Mouse (Mus musculus) B cell, adult 2 months (primary cell): Measurements from ENCODE around the gene Agtpbp1.
A peak's percentile ranks its signal among the peaks of the same experiment; 100 is the strongest.

Experiments used
- DNase-seq, 2 experiments: peaks; one replicate each; pipeline ENCODE4 v3.0.0; 2022

Agtpbp1 gene

GRCm38 (mm10) chr13:59530491-59530890, 54.5 kb downstream of the Agtpbp1 start:
- DNase-seq: no peak

- no peak for DNase-seq
Observed at GRCm38 (mm10) chr13:59521271-59522064, 63.6 kb downstream of the Agtpbp1 start.

- DNase-seq: no peak
Observed at GRCm38 (mm10) chr13:59520834-59521233, 64.2 kb downstream of the Agtpbp1 start.

- DNase-seq: no peak
Observed at GRCm38 (mm10) chr13:59519479-59519878, 65.5 kb downstream of the Agtpbp1 start.

- no peak for DNase-seq
Observed at GRCm38 (mm10) chr13:59518016-59518415, 67.0 kb downstream of the Agtpbp1 start.

GRCm38 (mm10) chr13:59515074-59515473, 70.0 kb downstream of the Agtpbp1 start:
- DNase-seq: peak; percentile 52 to 54

GRCm38 (mm10) chr13:59509644-59510366, 75.2 kb downstream of the Agtpbp1 start:
- DNase-seq: peak; percentile 39 to 41

- DNase-seq: peak; percentile 22 to 35
Observed at GRCm38 (mm10) chr13:59508584-59508983, 76.4 kb downstream of the Agtpbp1 start.

- DNase-seq: no peak
Observed at GRCm38 (mm10) chr13:59506450-59506849, 78.6 kb downstream of the Agtpbp1 start.

- no peak for DNase-seq
Observed at GRCm38 (mm10) chr13:59505867-59506266, 79.2 kb downstream of the Agtpbp1 start.

- DNase-seq: no peak
Observed at GRCm38 (mm10) chr13:59503581-59503980, 81.4 kb downstream of the Agtpbp1 start.

- DNase-seq: no peak
Observed at GRCm38 (mm10) chr13:59499831-59500230, 85.2 kb downstream of the Agtpbp1 start.

GRCm38 (mm10) chr13:59499374-59499773, 85.7 kb downstream of the Agtpbp1 start:
- no peak for DNase-seq

- DNase-seq: no peak
Observed at GRCm38 (mm10) chr13:59498191-59498590, 86.8 kb downstream of the Agtpbp1 start.

- DNase-seq: no peak
Observed at GRCm38 (mm10) chr13:59495839-59496238, 89.2 kb downstream of the Agtpbp1 start.

- no peak for DNase-seq
Observed at GRCm38 (mm10) chr13:59494619-59495262, 90.3 kb downstream of the Agtpbp1 start.

GRCm38 (mm10) chr13:59490726-59491125, 94.3 kb downstream of the Agtpbp1 start:
- DNase-seq: no peak

GRCm38 (mm10) chr13:59489143-59489542, 95.9 kb downstream of the Agtpbp1 start:
- no peak for DNase-seq

GRCm38 (mm10) chr13:59487287-59487686, 97.7 kb downstream of the Agtpbp1 start:
- no peak for DNase-seq

- no peak for DNase-seq
Observed at GRCm38 (mm10) chr13:59486243-59486642, 98.8 kb downstream of the Agtpbp1 start.

- no peak for DNase-seq
Observed at GRCm38 (mm10) chr13:59485456-59485855, 99.6 kb downstream of the Agtpbp1 start.

- no peak for DNase-seq
Observed at GRCm38 (mm10) chr13:59481484-59481855, 103.6 kb downstream of the Agtpbp1 start.

- DNase-seq: no peak
Observed at GRCm38 (mm10) chr13:59480599-59481483, 104.2 kb downstream of the Agtpbp1 start.
